Mouse (Mus musculus): ENCODE results near the gene Rps3.

DNA sequence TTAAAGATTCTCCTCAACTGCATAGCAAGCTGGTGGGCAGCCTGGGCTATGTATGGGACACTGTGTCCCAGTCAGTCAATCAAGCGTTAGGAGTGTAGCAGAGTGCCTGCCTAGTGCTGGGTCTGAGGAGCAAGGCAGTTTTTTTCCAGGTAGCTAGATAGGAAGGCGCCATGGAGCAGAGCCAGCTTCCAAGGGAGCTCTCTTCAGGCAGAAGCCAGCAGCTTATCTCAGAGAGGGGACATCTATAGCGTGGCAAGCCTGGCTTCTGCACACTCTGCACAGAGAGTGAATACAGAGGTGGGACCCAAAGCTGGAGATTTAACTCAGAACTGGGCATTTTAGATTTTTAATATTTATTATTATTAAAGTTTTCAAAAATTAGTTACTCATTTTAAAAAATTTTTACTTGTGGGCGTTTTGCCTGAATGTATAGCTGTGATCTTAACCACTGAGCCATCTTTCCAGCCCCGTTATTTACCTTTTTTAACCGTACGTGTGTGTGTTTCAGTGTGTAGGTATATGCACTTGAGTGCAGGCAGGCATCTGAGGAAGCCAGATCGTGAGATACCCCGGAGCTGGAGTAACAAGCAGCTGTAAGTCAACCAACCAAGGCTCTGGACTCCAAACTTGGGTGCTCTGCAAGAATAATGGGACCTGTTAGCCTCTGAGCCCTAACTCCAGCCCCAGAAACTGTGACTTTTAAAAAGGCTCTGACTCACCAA lies 32.7 kb upstream of the Rps3 start:
- TF ChIP-seq GATA1 (IDR thresholded peaks at IDR 0.05; ENCODE audit: borderline replicate concordance, low read length) (no peak), FLI1 (IDR thresholded peaks at IDR 0.05; ENCODE audit: low read length) (no peak)

Measured in megakaryocyte, embryonic 14.5 days (primary cell).